Mouse (Mus musculus) spleen, adult 2 months (tissue): ENCODE data around the gene Smug1. TPM values are rescaled to one million over a fixed set of nuclear protein-coding genes. Genes with fewer than 3 reads are reported as not detected.
A peak's percentile ranks its signal among the peaks of the same experiment; 100 is the strongest.

ENCODE experiments used
- DNase-seq, 2 experiments: peaks; one replicate each; pipeline versions ENCODE4 v3.0.0 to v3.0.0-alpha.2; 2012 to 2021; ENCODE audit warnings: low spot score in 2 of 2, low read depth in 1 of 2
- H3K27ac ChIP-seq: fragments of 200-500 bp; 2 replicates; pipeline ENCODE4 v1.5.1; 2012; ENCODE audit warnings: low read length, inconsistent platforms; ENCODE audit not compliant: insufficient read depth
- H3K27me3 ChIP-seq: fragments of 200-500 bp; 2 replicates; pipeline ENCODE4 v1.6.1; 2012; ENCODE audit warnings: mild to moderate bottlenecking, moderate library complexity, low read length, inconsistent platforms; ENCODE audit not compliant: control insufficient read depth, insufficient read depth
- H3K36me3 ChIP-seq: fragments of 200-500 bp; 2 replicates; pipeline ENCODE4 v1.6.1; 2012; ENCODE audit warnings: mild to moderate bottlenecking, low read length, inconsistent platforms; ENCODE audit not compliant: control insufficient read depth, insufficient read depth
- H3K4me1 ChIP-seq: fragments of 200-500 bp; 2 replicates; pipeline ENCODE4 v1.6.1; 2011; ENCODE audit warnings: inconsistent platforms; ENCODE audit not compliant: control insufficient read depth, insufficient read depth, insufficient read length
- H3K4me3 ChIP-seq: fragments of 200-500 bp; 2 replicates; pipeline ENCODE4 v1.5.1; 2011; ENCODE audit warnings: mild to moderate bottlenecking, inconsistent platforms; ENCODE audit not compliant: insufficient read depth, insufficient read length; ENCODE audit errors: extremely low read depth
- CTCF ChIP-seq: fragments of 200-500 bp; IDR thresholded peaks from 2 replicates; pipeline ENCODE4 v1.5.1; 2011; ENCODE audit warnings: mild to moderate bottlenecking, inconsistent platforms; ENCODE audit not compliant: insufficient read depth, insufficient read length, insufficient replicate concordance; ENCODE audit errors: extremely low read depth
- POLR2A ChIP-seq: fragments of 200-500 bp; IDR thresholded peaks from 2 replicates; pipeline ENCODE4 v1.6.1; 2011; ENCODE audit warnings: low read depth, low read length, inconsistent platforms
- WGBS: fragments of 180-500 bp; shearing (Covaris S2); methylation state at CpG from one replicate; pipeline ENCODE4 v1.1.7; 2018; 5-methylcytosine and 5-hydroxymethylcytosine counted together
- polyA plus RNA-seq: library from polyadenylated mRNA; depleted of rRNA; stranded (reverse); fragments of >200 nt; gene quantifications from 2 replicates; pipeline ENCODE4 v1.2.3, GENCODE M21; 2012

The Smug1 gene
- polyA plus RNA-seq, 1 experiment: 10.6 TPM

DNA sequence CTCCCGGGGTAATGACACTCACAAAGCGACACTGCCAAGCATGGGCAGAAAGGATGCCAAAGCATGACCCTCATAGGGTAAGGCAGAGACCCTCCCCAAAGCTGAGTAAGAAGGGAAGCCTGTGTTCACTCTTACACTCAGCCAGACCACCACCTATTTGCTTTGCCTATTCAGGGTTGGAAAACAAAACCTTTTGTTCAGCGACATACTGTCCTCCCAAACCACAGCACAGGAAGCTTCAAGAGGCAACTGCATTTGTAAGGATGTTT lies 19.5 kb downstream of the Smug1 start:
- DNase-seq: no peak
- peaks cover 12% of the 10 kb centered on the region for H3K27me3 ChIP-seq
- 16% methylated on average over 3 of the region's 3 CpGs for WGBS
- no peak for TF ChIP-seq POLR2A
- no peak for TF ChIP-seq CTCF
- H3K27ac ChIP-seq: no peak overlapping the region
- no peaks in the 10 kb centered on the region for H3K36me3 ChIP-seq
- no peaks in the 10 kb centered on the region; the same call in 1 of the 2 replicates for H3K4me1 ChIP-seq
- no peak overlapping the region for H3K4me3 ChIP-seq

DNA sequence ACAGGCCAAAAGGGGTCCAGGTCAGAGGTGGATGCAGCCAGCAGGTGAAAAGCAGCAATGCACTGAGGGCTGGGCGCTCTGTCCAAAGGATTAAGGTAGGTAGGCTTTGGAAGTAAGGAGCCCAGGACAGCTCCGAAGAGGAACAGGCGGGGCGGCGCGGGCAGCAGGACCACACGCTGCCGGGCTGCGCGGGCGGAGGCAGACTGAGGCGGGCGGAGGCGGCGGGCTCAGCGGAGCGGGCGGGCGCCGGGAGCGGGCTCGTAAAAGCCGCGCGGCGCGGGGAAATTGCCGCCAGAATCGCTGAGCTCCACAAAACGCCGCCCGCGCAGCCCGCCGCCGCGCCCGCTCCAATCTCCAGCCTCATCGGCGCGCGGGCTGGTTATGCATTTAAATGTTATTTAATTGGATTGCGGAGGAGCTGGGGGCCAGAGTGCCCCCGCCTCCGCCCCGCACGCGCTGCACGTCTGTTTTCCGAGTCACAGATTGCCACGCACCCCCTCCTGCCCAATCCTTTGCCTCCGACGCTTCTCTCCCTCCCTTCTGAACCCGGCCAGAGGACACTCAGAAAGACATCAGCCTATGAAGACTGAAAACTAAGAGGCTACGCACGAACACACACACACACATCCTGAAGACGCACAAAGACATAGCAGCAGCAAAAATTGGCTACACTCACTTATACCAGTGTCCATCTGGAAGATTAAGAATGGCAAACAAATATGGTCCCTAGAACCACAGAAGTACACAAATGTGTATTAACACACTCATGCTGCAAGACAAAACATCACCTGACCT lies 20.1 kb downstream of the Smug1 start:
- Histone ChIP-seq H3K27me3 (peaks cover 12% of the 10 kb centered on the region), H3K4me3 (no peak overlapping the region), H3K4me1 (no peaks in the 10 kb centered on the region; the same call in 1 of the 2 replicates), H3K27ac (no peak overlapping the region), H3K36me3 (no peaks in the 10 kb centered on the region)
- DNase-seq: no peak
- no peak for TF ChIP-seq POLR2A
- no peak for TF ChIP-seq CTCF
- WGBS: 3% methylated on average over 57 of the region's 57 CpGs

DNA sequence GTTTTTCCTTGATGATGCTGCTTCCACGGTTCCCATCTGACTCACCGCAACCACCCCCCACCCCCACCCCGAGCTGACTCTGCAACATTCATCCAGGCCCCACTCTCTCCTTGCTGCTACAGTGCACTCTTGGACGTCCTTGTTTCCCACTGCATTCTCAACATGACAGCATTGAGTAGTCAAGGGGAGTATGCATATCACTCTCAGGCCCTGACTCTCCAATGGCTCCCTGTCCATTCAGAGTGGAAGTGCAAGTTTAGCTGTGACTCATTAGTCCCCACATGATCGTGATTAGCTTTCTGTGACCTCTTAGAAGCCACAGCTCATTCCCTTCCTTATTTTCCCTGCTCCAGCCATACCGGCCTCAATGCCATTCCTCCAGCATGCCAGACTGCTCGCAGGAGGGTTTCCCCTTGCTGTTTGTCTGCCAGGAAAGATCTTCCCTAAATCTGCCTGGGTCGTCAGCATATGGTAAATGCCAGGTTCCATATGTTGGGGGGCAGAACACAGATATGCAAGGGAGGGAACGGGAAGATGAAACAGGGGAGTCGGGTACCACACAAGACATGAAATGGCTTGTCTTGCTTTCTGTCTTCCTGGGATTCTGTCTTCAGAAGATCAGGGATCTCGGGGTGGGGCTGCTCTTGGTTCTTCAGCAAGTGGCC lies 21.1 kb downstream of the Smug1 start:
- DNase-seq: no peak
- Histone ChIP-seq H3K36me3 (no peaks in the 10 kb centered on the region), H3K4me3 (no peak overlapping the region), H3K27ac (no peak overlapping the region), H3K27me3 (peaks cover 12% of the 10 kb centered on the region), H3K4me1 (no peaks in the 10 kb centered on the region; the same call in 1 of the 2 replicates)
- WGBS: 78% methylated on average over 11 of the region's 11 CpGs
- TF ChIP-seq CTCF (no peak), POLR2A (no peak)

DNA sequence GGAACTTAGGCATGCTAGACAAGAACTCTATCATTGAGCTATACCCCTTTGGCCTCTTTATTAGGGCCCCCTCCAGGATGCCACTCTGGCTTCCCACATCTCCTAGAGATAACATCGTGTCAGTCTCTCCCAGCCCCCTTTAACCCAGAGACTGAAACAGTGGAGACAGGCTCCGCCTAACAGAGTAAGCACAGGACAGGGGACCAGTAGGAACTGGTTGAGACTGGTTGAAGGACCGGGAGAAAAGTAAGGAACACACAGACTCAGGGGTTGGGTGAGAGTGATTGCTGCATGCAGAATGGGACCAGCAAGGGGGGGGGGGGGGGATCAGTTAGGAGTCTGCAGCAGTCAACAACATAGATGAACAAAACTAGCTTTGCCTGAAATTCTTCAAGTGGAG lies 22.7 kb downstream of the Smug1 start:
- no peak for DNase-seq
- no peaks in the 10 kb centered on the region; the same call in 1 of the 2 replicates for H3K4me1 ChIP-seq
- no peaks in the 10 kb centered on the region for H3K36me3 ChIP-seq
- no peak for TF ChIP-seq CTCF
- no peak for TF ChIP-seq POLR2A
- H3K27me3 ChIP-seq: peaks cover 12% of the 10 kb centered on the region
- 48% methylated on average over 3 of the region's 3 CpGs for WGBS
- no peak overlapping the region for H3K4me3 ChIP-seq
- no peak overlapping the region for H3K27ac ChIP-seq

DNA sequence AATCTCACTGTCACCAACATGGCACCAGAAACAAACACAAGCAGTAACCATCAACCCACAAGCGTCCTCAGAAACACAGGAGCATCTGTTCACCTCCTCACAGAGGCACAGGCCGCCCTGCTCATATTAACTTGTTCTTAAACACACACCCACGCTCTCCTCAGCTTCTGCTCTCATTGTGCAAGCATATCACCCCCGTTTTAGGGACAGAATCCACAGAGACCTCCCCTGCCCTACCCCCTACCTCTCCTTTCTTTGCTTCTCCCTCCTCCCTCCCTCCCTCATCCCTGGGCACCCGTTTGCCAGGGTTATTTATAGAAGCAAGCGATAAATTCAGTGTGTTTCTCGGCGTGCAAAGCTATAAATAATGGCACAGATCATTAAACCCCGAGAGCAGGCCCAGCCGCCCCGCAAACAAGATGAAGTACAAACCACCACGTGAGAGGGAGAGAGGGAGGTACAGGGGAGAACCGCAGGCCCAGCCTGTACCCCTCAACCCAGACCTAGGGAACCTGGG lies 31.4 kb downstream of the Smug1 start:
- 22% methylated on average over 13 of the region's 13 CpGs for WGBS
- Histone ChIP-seq H3K27ac (no peak overlapping the region), H3K4me1 (peaks cover 15% of the 10 kb centered on the region; the same call in 1 of the 2 replicates), H3K4me3 (no peak overlapping the region), H3K27me3 (no peaks in the 10 kb centered on the region), H3K36me3 (no peaks in the 10 kb centered on the region)
- TF ChIP-seq POLR2A (no peak), CTCF (no peak)
- DNase-seq: no peak

DNA sequence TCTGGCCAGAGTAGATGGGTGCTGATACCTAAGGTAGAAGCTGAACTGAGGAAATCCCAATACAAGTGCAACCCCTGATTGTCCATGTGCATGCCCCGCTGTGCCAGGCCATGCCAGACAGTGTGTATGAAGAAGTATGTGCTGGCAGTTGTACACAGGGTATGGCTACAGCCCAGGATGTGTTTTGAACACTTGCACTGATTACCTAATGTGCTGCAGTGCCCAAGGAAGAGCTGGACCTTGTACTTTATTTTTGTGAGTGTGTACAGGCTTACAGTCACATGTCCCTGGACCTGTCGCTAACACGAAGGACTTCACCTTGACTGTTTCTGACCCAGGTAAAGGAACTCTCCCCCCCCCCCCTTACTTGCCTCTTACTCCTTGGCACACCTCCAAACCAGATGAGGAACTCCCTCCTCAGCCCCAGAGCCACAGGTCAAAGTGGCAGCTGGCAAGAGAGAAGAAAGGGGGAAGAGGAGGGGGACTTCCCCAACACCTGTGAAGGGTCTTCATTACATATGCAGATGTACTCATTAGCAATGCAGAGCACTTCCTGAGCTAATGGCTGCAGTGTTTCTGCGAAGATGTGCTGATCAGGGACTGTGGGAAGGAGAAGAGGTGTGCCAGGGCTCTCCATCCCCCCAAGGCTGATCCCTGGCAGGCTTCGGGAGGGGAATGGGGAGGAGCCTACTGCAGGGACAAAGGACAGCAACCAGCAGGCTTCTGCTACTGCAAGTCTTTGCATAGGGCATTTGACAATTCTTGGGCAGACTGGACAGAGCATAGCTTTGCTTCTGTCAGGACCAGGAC lies 32.4 kb downstream of the Smug1 start:
- 16% methylated on average over 5 of the region's 5 CpGs for WGBS
- TF ChIP-seq POLR2A (no peak), CTCF (no peak)

More for the DNA sequence above, 32.4 kb downstream of the Smug1 start:
- Histone ChIP-seq H3K36me3 (no peaks in the 10 kb centered on the region), H3K27ac (no peak overlapping the region), H3K4me1 (peaks cover 15% of the 10 kb centered on the region; the same call in 1 of the 2 replicates), H3K27me3 (no peaks in the 10 kb centered on the region), H3K4me3 (no peak overlapping the region)
- DNase-seq: peak; percentile 17 to 57
